Mouse (Mus musculus): ENCODE results near the gene Nfe2l2.
A peak's percentile ranks its signal among the peaks of the same experiment; 100 is the strongest.

The Nfe2l2 gene

DNA sequence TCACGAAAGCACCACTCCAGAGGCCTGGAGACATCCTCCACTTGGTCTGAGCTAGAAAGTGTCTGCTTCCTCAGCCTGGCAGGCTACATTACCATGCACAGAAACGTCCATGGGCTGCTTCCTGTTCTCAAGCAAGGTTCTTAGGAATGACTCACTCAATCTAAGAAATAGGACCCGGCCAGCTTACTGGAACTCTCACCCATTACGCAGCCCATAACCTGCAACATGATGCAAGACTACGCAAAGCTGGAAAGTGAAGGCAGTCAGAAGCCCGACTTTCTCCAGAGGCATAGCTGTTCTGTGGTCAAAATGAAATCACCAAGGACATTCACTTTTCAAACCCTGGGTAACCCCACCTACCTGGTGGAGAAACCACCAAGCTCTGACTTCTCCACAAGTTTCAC lies 19.0 kb downstream of the Nfe2l2 start:
- peak; percentile 34 to 59 for DNase-seq (ENCODE audit: low spot score in 2 of 2)

DNA sequence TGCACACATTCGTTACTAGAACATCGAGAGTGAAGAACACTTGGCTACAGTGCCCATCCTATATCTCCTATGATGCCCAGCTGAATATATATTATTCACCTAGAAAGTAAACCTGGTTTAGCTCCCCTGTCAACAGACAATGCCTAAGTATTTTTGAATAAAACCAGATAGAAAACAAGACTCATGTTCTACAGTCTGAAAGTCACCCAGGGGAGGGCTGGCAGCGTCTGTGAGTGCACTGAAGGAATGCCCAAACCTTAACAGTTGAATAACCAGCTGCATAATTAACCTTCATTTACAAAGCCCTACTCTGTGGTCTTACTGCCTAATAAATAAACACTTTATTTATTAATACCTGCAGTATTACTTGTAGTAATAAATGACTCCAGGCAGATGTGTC lies 19.9 kb downstream of the Nfe2l2 start:
- no peak for DNase-seq (ENCODE audit: low spot score in 2 of 2)

DNA sequence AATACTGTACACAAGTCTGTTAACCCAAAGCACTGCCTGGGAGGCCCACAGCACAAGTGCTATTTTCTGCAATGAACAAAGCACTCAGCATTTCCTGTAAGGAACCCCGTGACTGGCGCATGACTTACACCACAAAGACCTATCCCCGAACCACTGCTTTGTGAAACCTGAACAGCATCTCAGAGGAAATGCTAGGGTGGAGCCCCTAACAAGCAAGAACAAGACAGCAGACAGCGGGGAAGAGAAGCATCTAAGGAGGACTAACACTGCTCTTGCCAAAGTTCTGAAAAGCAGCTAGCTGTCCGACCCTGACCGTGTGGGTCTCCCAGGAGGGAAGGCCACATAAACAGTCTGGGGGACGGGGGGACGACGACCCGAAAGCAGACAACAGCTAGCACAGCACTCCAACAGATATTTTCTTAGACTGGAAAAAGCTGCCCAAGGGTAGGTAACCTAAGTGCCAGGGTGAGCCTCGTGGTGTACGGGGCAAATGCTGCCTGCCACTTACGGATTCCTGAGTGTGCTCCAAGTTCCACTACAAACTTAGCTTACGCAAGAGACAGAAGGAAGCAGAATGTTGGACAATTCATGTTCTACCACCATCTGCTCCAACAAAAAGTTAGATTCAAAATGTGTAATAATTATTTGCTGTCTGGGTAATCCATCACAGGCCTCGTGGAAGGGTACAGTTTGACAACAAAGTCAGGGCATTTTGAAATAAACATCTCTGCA lies 21.3 kb downstream of the Nfe2l2 start:
- DNase-seq (ENCODE audit: low spot score in 2 of 2), result peak; percentile 94 to 97

DNA sequence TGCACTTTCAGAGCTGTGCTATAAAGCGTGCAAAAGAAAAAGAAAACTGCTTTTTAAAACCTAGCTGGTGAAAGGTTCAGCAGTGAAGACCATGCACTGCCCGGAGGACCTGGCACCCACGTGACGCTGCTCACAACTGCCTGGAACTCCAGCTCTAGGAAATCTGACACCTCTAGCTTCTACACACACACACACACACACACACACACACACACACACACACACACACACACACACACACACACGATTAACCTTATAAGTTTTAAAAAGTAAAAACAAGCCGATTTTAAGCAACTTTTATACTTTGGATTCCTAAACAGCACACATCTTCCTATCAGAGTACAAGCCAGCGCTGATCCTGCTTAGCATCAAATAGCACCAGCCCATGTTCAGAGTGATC lies 23.0 kb downstream of the Nfe2l2 start:
- no peak for DNase-seq (ENCODE audit: low spot score in 2 of 2)

DNA sequence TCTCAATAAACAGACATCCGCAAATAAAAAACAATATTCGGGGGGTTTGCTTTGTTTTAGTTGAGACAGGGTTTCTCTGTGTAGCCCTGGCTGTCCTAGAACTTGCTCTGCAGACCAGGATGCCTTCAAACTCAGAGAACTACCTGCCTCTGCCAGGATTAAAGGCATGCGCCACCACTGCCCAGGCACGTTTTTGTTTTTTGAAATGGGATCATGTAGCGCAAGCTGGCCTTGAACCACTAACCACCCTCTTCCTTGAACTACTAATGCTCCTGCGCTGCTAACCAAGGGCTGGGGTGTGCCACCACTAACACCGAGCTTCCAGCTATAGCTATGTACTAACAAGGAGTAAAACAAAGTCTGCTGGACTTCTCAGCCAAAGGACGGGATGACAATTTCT lies 24.5 kb downstream of the Nfe2l2 start:
- no peak for DNase-seq (ENCODE audit: low spot score in 2 of 2)

DNA sequence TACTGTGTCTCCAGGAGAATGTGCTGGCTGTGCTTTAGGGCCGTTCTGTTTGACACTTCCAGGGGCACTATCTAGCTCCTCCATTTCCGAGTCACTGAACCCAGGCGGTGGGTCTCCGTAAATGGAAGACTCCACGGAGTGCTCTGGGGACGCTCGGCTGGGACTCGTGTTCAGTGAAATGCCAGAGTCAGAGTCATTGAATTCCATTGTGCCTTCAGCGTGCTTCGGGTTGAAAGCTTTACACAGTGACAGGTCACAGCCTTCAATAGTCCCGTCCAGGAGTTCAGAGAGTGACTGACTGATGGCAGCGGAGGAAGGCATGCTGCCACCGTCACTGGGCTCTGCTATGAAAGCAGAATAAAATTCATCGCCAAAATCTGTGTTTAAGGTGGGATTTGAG lies 27.9 kb downstream of the Nfe2l2 start:
- no peak for DNase-seq (ENCODE audit: low spot score in 2 of 2)

DNA sequence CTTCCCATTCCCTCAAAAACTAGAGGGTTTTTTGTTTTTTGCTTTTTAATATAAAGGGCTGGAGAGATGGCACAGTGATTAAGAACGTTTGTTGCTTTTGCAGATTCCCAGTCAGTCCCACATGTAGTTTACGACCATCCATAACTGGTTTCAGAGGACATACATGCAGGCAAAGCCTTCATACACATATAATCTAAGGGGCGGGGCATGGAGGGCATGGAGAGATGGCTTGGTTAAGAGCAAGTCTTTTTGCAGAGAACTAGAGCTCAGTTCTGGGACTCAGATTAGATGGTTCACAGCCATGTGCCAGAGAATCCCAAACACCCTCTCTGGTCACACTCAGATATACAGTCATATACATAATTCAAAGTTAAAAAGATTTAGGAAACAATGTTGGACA lies 31.9 kb downstream of the Nfe2l2 start:
- DNase-seq (ENCODE audit: low spot score in 2 of 2), result no peak

DNA sequence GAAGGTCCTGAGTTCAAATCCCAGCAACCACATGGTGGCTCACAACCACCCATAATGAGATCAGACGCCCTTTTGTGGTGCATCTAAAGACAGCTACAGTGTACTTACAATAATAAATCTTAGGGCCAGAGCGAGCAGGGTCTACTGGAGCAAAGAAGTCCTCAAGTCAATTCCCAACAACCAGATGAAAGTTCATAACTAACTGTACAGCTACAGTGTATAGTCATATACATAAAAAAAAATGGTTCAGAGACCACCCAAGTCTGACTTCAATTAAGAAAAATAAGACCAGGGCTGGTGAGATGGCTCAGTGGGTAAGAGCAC lies 33.1 kb downstream of the Nfe2l2 start:
- DNase-seq (ENCODE audit: low spot score in 2 of 2), result no peak

DNA sequence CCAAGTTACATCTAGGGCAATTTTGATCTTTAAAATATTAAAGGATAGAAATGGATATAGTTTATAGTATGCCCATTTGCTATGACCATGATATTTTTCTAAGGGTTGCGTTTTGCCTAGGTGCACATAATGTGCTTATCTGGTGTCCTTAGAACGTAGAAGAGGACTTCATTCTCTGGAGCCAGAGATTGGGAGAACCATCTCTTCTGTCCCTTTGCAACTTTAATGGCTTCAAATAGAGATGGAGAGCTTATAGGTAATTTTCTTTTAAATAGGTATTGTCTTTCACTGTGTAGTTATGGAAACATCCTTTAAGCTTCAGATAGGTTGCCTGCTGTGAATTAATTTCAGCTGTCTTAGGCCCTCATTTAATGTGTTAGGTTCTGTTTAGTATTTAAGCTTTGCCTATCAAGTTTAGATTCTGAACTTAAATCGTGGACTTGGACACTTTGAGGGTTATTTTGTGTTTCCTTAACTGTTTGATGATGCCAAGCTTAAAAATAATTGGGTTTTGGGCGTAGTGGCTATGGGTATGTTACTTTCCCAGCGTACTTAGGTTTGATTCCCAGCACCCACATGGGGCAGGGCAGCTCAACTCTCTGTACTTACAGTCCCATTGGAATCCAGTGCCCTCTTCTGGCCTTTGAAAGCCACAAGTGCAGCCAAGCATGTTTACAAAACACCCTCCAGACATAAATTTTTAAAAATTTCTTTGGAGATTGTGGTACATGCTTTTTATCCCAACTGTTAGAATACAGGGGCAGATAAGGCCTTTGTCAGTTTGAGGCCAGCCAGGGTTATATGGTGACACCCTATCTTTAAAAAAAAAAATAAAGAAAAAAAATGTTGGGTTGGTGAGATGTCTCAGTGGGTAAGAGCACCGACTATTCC lies 33.8 kb downstream of the Nfe2l2 start:
- DNase-seq (ENCODE audit: low spot score in 2 of 2), result no peak

DNA sequence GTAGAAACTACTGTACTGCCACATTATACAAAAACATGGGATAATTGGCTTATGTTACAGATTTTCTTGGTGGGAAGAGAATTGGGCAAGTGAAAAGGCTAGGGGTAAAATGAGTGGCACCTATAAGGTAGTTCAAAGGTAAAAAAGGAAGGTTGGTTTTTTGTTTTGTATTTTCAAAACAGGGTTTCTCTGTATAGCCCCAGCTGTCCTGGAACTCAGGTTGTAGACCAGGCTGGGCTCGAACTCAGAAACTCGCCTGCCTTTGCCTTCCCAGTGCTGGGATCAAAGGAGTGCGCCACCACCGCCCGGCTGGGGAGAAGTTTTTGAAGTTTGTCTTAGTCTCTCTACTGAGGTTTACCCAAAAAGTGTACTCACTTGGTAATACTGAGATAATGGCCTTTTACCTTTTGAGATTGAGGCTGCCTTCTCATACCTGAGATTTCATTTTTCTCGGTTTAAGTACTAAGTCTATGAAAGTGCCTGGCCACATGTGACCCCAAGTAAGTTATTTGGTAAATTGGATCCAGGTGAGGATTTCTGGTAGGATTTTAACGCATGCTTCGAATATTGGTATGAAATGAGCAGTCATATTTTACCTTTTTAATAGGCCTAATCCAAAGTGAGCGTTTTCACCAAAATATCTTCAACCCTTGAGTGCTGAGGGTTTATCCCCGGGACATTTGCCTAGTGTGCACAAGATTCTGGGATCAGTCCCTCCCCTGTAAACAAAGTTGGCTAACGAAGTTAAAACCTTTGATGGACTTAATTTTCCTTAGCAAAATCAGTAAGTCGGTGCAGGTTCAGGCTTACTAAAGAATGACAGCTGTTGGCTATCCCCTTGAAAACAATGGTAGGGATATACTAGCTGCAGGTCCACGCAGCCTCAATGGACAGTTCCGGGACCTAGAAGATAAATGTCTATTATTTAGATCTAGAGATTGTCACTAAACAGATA lies 34.7 kb downstream of the Nfe2l2 start:
- no peak for DNase-seq (ENCODE audit: low spot score in 2 of 2)

DNA sequence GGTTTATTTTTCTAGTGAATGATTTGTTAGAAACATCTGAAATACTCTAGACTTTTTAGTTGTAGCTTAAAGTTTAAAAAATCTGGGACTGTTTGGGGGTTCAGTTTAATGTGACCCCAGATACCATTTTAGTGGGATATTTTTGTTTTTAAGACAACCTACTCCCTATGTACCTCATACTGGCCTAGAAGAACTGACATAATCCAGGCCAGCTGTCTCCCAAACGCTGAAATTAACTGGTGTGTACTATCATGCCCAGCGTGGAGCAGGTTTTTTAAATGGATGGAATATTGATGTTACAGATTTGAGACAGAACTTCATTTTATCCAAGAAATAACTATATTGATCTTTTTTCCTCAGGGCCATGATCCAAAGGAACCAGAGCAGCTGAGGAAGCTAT lies 43.3 kb downstream of the Nfe2l2 start:
- no peak for DNase-seq (ENCODE audit: low spot score in 2 of 2)

DNA sequence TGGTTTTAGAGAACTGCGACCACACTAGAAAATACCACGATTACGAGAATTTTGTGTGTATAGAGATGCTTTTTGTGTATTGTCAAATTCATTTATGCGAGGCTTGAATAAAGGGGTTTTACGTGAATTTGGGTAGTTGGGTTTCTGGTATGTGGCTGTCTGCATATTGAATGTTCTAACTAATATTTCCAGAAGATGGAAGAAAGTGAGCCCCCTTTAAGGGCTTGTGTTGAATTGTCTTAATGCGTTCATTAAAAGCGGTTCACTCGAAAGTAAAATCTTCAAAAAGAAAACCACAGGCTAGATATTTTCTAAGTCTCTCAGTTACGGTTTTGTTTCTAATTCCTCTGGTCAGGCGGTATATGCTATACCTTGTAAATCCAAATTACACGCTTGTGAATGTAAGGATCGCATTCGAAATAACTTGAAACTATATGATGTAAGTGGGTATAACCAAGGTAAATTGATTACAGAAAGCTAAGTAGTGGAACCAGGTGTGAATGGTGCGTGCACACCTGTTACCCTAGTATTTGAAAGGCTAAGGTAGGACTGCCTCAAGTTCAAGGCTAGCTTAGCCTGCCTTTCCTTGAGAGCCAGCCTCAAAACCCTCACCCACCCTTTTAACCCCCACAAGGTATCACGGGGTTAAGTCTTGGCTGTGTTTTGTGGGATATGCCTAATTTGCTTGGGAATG lies 44.0 kb downstream of the Nfe2l2 start:
- no peak for DNase-seq (ENCODE audit: low spot score in 2 of 2)

DNA sequence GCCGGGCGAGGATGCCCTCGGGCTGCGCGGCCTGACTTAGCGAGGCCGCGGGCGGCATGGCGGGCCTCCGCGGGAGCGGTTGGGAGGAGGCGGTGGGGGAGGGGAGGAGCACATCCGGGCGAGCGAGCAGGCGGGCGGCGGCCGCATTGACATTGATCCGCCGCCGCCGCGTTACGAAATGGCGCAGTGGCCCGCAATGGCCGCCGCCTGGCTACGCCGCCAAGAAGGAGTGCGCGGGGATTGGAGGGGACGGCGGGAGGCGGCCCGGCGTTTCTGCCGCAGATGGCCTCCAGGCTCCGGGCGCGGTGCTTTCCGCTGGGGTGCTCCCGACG lies 44.8 kb downstream of the Nfe2l2 start:
- peak; percentile 89 to 91 for DNase-seq (ENCODE audit: low spot score in 2 of 2)

DNA sequence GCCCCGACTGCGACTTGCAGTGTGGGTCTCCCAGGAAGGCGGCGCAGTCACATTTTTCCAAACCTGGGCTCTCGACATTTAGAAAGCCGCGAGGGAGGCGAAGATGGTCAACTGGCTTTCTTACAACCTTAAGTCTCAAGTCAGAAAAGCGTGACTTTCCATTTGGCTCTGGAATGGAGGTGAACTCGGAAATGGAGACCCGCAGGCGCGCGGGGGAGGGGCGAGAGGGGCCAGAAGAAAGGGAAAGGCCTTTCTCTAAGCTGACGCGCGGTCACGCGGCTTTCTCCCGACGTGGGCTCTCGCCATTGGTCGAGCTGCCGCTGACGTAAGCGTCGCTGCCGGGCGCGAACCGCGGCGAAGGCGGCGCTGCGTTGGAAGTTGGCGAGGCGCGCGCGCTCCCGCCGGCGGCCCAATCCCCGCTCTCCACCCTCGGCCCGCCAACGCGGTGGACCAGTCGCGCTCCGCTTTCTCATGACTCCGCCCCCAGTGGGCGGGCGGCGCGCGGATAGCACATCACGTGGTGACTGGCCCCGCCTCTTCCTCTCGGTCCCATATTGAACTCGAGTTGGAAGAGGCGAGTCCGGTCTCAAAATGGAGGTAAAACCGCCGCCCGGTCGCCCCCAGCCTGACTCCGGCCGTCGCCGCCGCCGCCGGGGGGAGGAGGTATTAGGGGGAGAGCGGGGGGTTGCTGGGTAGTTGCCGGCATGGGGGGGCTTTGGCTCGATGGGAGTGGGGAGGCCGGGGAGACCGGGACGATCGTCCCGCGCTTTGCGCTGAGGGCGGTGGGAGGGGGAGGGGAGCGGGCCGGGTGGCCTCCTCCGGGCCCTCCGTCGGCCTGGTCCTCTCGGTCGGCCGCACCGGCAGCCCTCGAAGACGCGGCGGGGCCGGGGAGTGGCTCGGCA lies 45.5 kb downstream of the Nfe2l2 start, which contains the start of gene Hnrnpa3:
Gene Hnrnpa3 (plus strand): TSS at position 535 of the 902 bp plus-strand sequence.
- DNase-seq (ENCODE audit: low spot score in 2 of 2), result peak; percentile 98 to 99

DNA sequence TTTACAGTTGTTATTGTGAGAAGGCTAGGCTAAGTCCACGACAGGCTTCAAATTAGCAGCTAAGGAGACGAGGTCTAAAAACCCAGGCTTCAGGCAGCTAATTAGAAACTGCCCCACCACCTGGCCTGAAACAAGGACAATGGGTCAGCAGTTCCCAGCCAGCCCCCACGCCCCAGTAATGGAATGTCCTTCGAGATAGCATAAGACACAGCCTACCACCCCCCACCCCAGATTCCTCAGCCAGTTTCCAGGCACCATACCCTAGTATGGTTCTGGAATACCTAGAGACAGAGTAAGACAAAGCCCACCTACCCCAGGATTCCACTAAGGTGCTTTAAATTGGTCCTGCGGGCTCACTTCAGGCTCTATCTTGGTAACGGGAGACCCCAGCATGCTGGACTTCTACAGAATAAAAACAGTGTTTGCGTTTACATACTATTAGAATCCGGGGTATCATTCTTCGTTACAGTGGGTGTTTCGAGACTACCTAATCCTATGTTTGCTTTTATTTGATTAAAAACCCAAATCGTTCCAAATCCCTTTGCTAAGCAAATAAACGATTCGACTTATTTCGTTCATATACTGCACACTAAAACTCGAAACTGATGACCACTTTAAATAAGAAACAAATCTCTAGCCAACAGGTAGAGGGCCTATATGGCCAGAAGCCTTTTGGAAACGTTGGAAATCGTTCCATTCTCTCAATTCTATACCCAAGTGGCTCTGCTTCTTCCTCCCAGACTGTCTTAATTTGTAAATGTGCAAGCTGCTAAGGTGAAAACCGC lies 46.3 kb downstream of the Nfe2l2 start:
- no peak for DNase-seq (ENCODE audit: low spot score in 2 of 2)

DNA sequence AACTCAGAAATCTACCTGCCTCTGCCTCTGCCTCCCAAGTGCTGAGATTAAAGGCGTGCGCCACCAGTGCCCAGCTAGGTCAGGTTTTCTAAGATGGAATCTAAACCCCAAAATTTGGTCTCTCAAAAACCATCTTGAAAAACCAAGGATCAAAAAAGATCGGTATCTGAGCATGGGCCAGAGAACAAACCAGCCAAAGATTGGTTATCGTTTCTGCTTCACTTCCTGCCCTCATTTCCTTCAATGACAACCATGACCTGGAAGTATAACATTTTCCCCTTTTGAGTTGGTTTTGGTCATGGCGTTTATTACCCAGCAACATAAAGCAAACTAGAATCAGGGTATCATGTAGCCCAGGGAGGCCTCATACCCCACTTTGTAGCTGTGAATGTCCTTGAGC lies 47.5 kb downstream of the Nfe2l2 start:
- DNase-seq (ENCODE audit: low spot score in 2 of 2), result no peak

DNA sequence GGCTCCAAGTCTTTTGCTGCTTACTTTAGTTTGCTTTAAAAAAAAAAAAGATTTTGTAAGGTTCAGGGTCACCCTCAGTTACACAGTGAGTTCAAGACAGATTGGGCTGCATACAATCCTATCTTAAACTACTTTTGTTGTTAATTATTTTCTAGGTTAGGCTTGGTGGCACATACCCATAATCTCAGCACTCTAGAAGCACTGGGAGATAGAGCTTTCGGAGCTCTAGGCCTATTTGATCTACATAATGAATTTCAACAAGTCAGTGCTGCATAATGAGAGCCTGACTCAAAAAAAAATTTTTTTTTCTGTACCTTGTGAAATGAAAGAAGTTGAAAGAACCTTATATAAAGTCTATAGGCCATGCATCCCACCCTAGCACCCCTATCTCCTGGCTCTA lies 49.8 kb downstream of the Nfe2l2 start:
- DNase-seq (ENCODE audit: low spot score in 2 of 2), result no peak

DNA sequence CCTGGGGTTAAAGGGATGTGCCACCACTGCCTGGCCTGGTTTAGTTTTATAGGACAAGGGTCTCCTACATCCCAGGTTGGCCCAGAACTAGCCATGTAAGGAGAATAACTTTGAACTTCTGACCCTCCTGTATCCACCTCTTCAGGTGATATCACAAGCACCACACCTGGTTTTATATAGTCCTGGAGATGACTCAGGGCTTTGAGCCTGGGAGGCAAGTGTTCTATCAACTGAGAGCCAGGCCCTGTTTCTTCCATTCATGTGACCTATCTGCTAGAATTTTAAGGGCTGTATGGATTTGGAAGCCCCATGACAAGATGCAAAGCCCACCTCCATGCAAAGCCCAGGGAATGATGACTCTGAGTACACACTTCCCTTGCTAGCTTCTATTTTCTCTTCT lies 51.3 kb downstream of the Nfe2l2 start:
- no peak for DNase-seq (ENCODE audit: low spot score in 2 of 2)

DNA sequence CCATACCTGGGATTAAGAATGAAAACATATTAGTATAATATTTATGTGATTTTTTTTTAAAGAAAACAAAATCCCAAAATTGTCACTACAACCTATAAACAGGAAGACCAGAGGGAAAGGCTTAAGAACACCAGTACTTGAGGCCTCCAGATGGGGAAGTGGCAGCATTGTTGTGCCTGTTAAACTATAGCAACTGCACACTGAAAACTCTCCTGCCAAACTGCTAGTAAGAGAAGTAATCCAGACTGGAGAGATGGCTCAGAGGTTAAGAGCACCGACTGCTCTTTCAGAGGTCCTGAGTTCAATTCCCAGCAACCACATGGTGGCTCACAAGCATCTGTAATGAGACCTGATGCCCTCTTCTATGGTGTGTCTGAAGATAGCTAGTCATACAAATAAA lies 54.0 kb downstream of the Nfe2l2 start:
- DNase-seq (ENCODE audit: low spot score in 2 of 2), result no peak

DNA sequence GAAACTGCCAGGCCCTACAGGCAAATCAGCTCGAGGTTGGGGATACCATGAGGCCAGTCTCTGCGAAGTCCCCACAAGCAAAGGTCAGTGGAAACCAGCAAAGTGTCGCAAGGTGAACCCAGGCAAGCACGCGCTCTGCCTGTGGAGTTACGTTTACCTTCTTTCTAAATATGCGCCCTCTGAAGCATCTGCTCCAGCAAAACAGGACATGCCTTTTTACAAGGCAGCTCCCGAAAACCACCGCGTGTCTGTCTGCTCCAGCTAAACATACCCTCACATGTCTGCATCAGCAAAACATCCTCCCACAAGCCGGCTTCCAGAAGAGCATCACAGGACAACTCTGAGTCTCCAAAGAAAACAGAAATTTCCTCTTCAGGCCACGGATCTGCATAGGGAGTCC lies 59.2 kb downstream of the Nfe2l2 start:
- no peak for DNase-seq (ENCODE audit: low spot score in 2 of 2)

Measured in natural killer cell, adult 2 months (primary cell).